Mouse (Mus musculus): ENCODE results near the gene Lmtk3. TPM values are rescaled to one million over a fixed set of nuclear protein-coding genes. Genes with fewer than 3 reads are reported as not detected.

Gene Lmtk3
- polyA plus RNA-seq, 1 experiment: 1.9 TPM

- Histone ChIP-seq H3K27ac (ENCODE audit: insufficient read depth, low read depth, low read length) (no peak overlapping the region), H3K4me1 (ENCODE audit: control insufficient read depth, insufficient read depth, insufficient read length, low read length) (0 out of 2 replicates have a peak, but pooled peaks cover 2% of the 10 kb centered on the region), H3K36me3 (ENCODE audit: control insufficient read depth, insufficient read depth, low read length) (no peaks in the 10 kb centered on the region), H3K4me3 (ENCODE audit: low read depth, low read length) (no peak overlapping the region), H3K27me3 (ENCODE audit: control insufficient read depth, insufficient read depth, low read length) (no peaks in the 10 kb centered on the region; the same call in 1 of the 2 replicates)
- WGBS: 80% methylated on average over 12 of the region's 12 CpGs
- no peak for TF ChIP-seq POLR2A (IDR thresholded peaks at IDR 0.05; ENCODE audit: low read depth, low read length)
- TF ChIP-seq CTCF (IDR thresholded peaks at IDR 0.05; ENCODE audit: extremely low read depth, insufficient read length, insufficient replicate concordance, low read depth, low read length): no peak
Measured at GRCm38 (mm10) chr7:45853089-45853488, 69.6 kb downstream of the Lmtk3 start.

Other genes with a start within 250 kb of the Lmtk3 start
- 0.20 and 0.25 TPM in 2 replicates for gene Hsd17b14, start 228.8 kb upstream of the Lmtk3 start, polyA plus RNA-seq (2012; rRNA removed)
- 26.3 and 41.8 TPM in 2 replicates for gene Bcat2, start 213.6 kb upstream of the Lmtk3 start, polyA plus RNA-seq (2012; rRNA removed)
- gene Fgf21, start 168.2 kb upstream of the Lmtk3 start, polyA plus RNA-seq (2012; rRNA removed): 0.29 and 4.2 TPM in 2 replicates
- gene Fut1, start 166.4 kb upstream of the Lmtk3 start, polyA plus RNA-seq (2012; rRNA removed): 1.7 and 2.5 TPM in 2 replicates
- gene Izumo1, start 161.9 kb upstream of the Lmtk3 start, polyA plus RNA-seq (2012; rRNA removed): 0.24 and 0.25 TPM in 2 replicates
- gene Rasip1, start 156.2 kb upstream of the Lmtk3 start, polyA plus RNA-seq (2012; rRNA removed): 7.2 and 11.6 TPM in 2 replicates
- gene Mamstr, start 143.8 kb upstream of the Lmtk3 start, polyA plus RNA-seq (2012; rRNA removed): 0.63 and 0.84 TPM in 2 replicates
- 1.2 and 18.4 TPM in 2 replicates for gene Fut2, start 117.3 kb upstream of the Lmtk3 start, polyA plus RNA-seq (2012; rRNA removed)
- 0.39 and 0.47 TPM in 2 replicates for gene Ntn5, start 99.7 kb upstream of the Lmtk3 start, polyA plus RNA-seq (2012; rRNA removed)
- gene Sec1, start 89.3 kb upstream of the Lmtk3 start, polyA plus RNA-seq (2012; rRNA removed): 0.14 and 0.22 TPM in 2 replicates
- 2.1 and 2.3 TPM in 2 replicates for gene Car11, start 83.9 kb upstream of the Lmtk3 start, polyA plus RNA-seq (2012; rRNA removed)
- 8.9 and 13.1 TPM in 2 replicates for gene Dbp, start 78.7 kb upstream of the Lmtk3 start, polyA plus RNA-seq (2012; rRNA removed)
- gene Rpl18, start 68.3 kb upstream of the Lmtk3 start, polyA plus RNA-seq (2012; rRNA removed): 820 and 1,370 TPM in 2 replicates
- gene Sphk2, start 65.7 kb upstream of the Lmtk3 start, polyA plus RNA-seq (2012; rRNA removed): 87.3 and 164 TPM in 2 replicates
- 64.5 and 102 TPM in 2 replicates for gene Fam83e, start 62.5 kb upstream of the Lmtk3 start, polyA plus RNA-seq (2012; rRNA removed)
- gene Spaca4, start 57.9 kb upstream of the Lmtk3 start, polyA plus RNA-seq (2012; rRNA removed): 0.20 and 0.38 TPM in 2 replicates
- gene Sult2b1, start 931 bp downstream of the Lmtk3 start, polyA plus RNA-seq (2012; rRNA removed): 139 and 454 TPM in 2 replicates
- 19.2 and 51.4 TPM in 2 replicates for gene Cyth2, start 30.8 kb downstream of the Lmtk3 start, polyA plus RNA-seq (2012; rRNA removed)
- 0.08 and 0.28 TPM in 2 replicates for gene Kcnj14, start 41.0 kb downstream of the Lmtk3 start, polyA plus RNA-seq (2012; rRNA removed)
- 8.5 and 10.1 TPM in 2 replicates for gene Grwd1, start 47.2 kb downstream of the Lmtk3 start, polyA plus RNA-seq (2012; rRNA removed)
- 178 and 333 TPM in 2 replicates for gene Kdelr1, start 89.0 kb downstream of the Lmtk3 start, polyA plus RNA-seq (2012; rRNA removed)
- 5.5 and 10.4 TPM in 2 replicates for gene Grin2d, start 94.6 kb downstream of the Lmtk3 start, polyA plus RNA-seq (2012; rRNA removed)
- 0.41 TPM in 1 of 2 replicates, not detected in the other for gene Syngr4, start 113.0 kb downstream of the Lmtk3 start, polyA plus RNA-seq (2012; rRNA removed)
- gene Tmem143, start 113.2 kb downstream of the Lmtk3 start, polyA plus RNA-seq (2012; rRNA removed): 30.9 and 46.4 TPM in 2 replicates
- gene Emp3, start 137.7 kb downstream of the Lmtk3 start, polyA plus RNA-seq (2012; rRNA removed): 49.1 and 49.5 TPM in 2 replicates
- 8.0 and 8.9 TPM in 2 replicates for gene Ccdc114, start 140.3 kb downstream of the Lmtk3 start, polyA plus RNA-seq (2012; rRNA removed)
- gene Abcc6, start 246.6 kb downstream of the Lmtk3 start, polyA plus RNA-seq (2012; rRNA removed): 7.4 and 25.5 TPM in 2 replicates
- 25.1 and 53.1 TPM in 2 replicates for gene Nomo1, start 250.0 kb downstream of the Lmtk3 start, polyA plus RNA-seq (2012; rRNA removed)